Mouse (Mus musculus) lung, postnatal 0 days (tissue): ENCODE measurements around the gene Rbm20. TPM values are rescaled to one million over a fixed set of nuclear protein-coding genes. Genes with fewer than 3 reads are reported as not detected.
"Not testable (repeated sequence)": the region's sequence is repeated elsewhere in the genome, so short reads cannot be mapped to it uniquely, and the experiment has no call there.

Experiments used
- ATAC-seq: fragments of 200-750 bp; cut with Nextera tagmentation; 2 replicates; pipeline ENCODE4 v1.8.0; 2017; ENCODE audit warnings: moderate library complexity
- DNase-seq: peaks from one replicate; pipeline ENCODE4 v3.0.0-alpha.2; 2016; ENCODE audit warnings: low spot score
- H3K27ac ChIP-seq: fragments of 300-500 bp; sonication (generic); 2 replicates; pipeline ENCODE4 v1.5.1; 2014; ENCODE audit warnings: antibody characterized with exemption, mild to moderate bottlenecking, low read length, mixed read lengths
- H3K27me3 ChIP-seq: fragments of 300-500 bp; sonication (generic); replicated peaks from 2 replicates; pipeline ENCODE4 v1.6.1; 2014; ENCODE audit warnings: low read length, mixed read lengths; ENCODE audit not compliant: insufficient read depth
- H3K36me3 ChIP-seq: fragments of 300-500 bp; sonication (generic); 2 replicates; pipeline ENCODE4 v1.6.1; 2014; ENCODE audit warnings: low read length, mixed read lengths; ENCODE audit not compliant: insufficient read depth
- H3K4me1 ChIP-seq: fragments of 300-500 bp; sonication (generic); 2 replicates; pipeline ENCODE4 v1.6.1; 2014; ENCODE audit warnings: antibody characterized with exemption, low read depth, low read length, mixed read lengths; ENCODE audit not compliant: insufficient read depth
- H3K4me2 ChIP-seq: fragments of 300-500 bp; sonication (generic); replicated peaks from 2 replicates; pipeline ENCODE4 v1.6.1; 2014; ENCODE audit warnings: low read depth, mild to moderate bottlenecking, low read length, moderate library complexity, mixed read lengths
- H3K4me3 ChIP-seq: fragments of 300-500 bp; sonication (generic); 2 replicates; pipeline ENCODE4 v1.5.1; 2014; ENCODE audit warnings: low read depth, low read length
- H3K9ac ChIP-seq: fragments of 300-500 bp; sonication (generic); replicated peaks from 2 replicates; pipeline ENCODE4 v1.6.1; 2014; ENCODE audit warnings: low read depth, mild to moderate bottlenecking
- H3K9me3 ChIP-seq: fragments of 300-500 bp; sonication (generic); 2 replicates; pipeline ENCODE4 v1.6.1; 2016; ENCODE audit warnings: low read length, mixed read lengths
- CTCF ChIP-seq: IDR thresholded peaks from 2 replicates; pipeline ENCODE4 v1.5.1; 2016; ENCODE audit warnings: antibody characterized with exemption, mild to moderate bottlenecking
- EP300 ChIP-seq: IDR thresholded peaks from 2 replicates; pipeline ENCODE4 v1.6.1; 2016; ENCODE audit warnings: antibody characterized with exemption, mild to moderate bottlenecking, control low read depth
- WGBS: fragments of 180-500 bp; shearing (Covaris S2); extraction: QIAGEN DNeasy Blood & Tissue Kit; methylation state at CpG from one replicate; pipeline ENCODE4 v1.1.7; 2014; 5-methylcytosine and 5-hydroxymethylcytosine counted together
- polyA plus RNA-seq: library from polyadenylated mRNA; unstranded; fragments of >200 nt; fragmentation: Nextera tagmentation; extraction: Ambion mirVana; gene quantifications from 2 replicates; pipeline ENCODE4 v1.2.1, GENCODE M21; 2015

Rbm20 gene
- polyA plus RNA-seq, 1 experiment from 2014 or later: 0.51 TPM

GRCm38 (mm10) chr19:53801380-53801779 lies 124.3 kb downstream of the Rbm20 start:
- Histone ChIP-seq H3K9me3 (no peaks in the 10 kb centered on the region), H3K9ac (no peak overlapping the region), H3K4me1 (peaks cover 5% of the 10 kb centered on the region; the same call in 1 of the 2 replicates), H3K27me3 (no peaks in the 10 kb centered on the region), H3K4me2 (no peak overlapping the region), H3K4me3 (no peak overlapping the region), H3K27ac (no peak overlapping the region), H3K36me3 (no peaks in the 10 kb centered on the region)
- 80% methylated on average over 5 of the region's 5 CpGs for WGBS
- no peak for TF ChIP-seq EP300
- TF ChIP-seq CTCF: no peak
- DNase-seq: no peak
- ATAC-seq: no peak

- H3K4me2 ChIP-seq: no peak overlapping the region
- TF ChIP-seq EP300 (no peak), CTCF (no peak)
- 56% methylated on average over 11 of the region's 11 CpGs for WGBS
- H3K9me3 ChIP-seq: no peaks in the 10 kb centered on the region
- DNase-seq: no peak
- ATAC-seq: no peak
- peaks cover 5% of the 10 kb centered on the region; the same call in 1 of the 2 replicates for H3K4me1 ChIP-seq
- no peaks in the 10 kb centered on the region for H3K27me3 ChIP-seq
- no peaks in the 10 kb centered on the region for H3K36me3 ChIP-seq
- no peak overlapping the region for H3K27ac ChIP-seq
- no peak overlapping the region for H3K4me3 ChIP-seq
- no peak overlapping the region for H3K9ac ChIP-seq
Measured at GRCm38 (mm10) chr19:53801789-53802683, 124.9 kb downstream of the Rbm20 start.

GRCm38 (mm10) chr19:53803954-53804353 lies 126.8 kb downstream of the Rbm20 start:
- ATAC-seq: no peak
- Histone ChIP-seq H3K36me3 (no peaks in the 10 kb centered on the region), H3K4me1 (peaks cover 5% of the 10 kb centered on the region; the same call in 1 of the 2 replicates), H3K9ac (no peak overlapping the region), H3K4me2 (no peak overlapping the region), H3K27me3 (no peaks in the 10 kb centered on the region), H3K9me3 (no peaks in the 10 kb centered on the region), H3K27ac (no peak overlapping the region), H3K4me3 (no peak overlapping the region)
- DNase-seq: no peak
- TF ChIP-seq EP300 (no peak), CTCF (no peak)
- WGBS: 62% methylated on average over 2 of the region's 2 CpGs

- ATAC-seq (no peak), DNase-seq (no peak)
- TF ChIP-seq EP300 (no peak), CTCF (no peak)
- no peak overlapping the region for H3K4me2 ChIP-seq
- H3K27me3 ChIP-seq: no peaks in the 10 kb centered on the region
- 81% methylated on average over 3 of the region's 3 CpGs for WGBS
- peaks cover 10% of the 10 kb centered on the region; the same call in 1 of the 2 replicates for H3K4me1 ChIP-seq
- no peak overlapping the region for H3K27ac ChIP-seq
- H3K36me3 ChIP-seq: no peaks in the 10 kb centered on the region
- H3K9me3 ChIP-seq: no peaks in the 10 kb centered on the region
- H3K4me3 ChIP-seq: no peak overlapping the region
- H3K9ac ChIP-seq: no peak overlapping the region
Measured at GRCm38 (mm10) chr19:53805063-53805462, 128.0 kb downstream of the Rbm20 start.

- ATAC-seq: no peak
- Histone ChIP-seq H3K4me3 (no peak overlapping the region), H3K27me3 (no peaks in the 10 kb centered on the region), H3K9ac (no peak overlapping the region), H3K4me1 (peaks cover 12% of the 10 kb centered on the region; the same call in 1 of the 2 replicates), H3K27ac (no peak overlapping the region), H3K4me2 (no peak overlapping the region), H3K9me3 (no peaks in the 10 kb centered on the region), H3K36me3 (no peaks in the 10 kb centered on the region)
- no peak for DNase-seq
- TF ChIP-seq EP300: no peak
- TF ChIP-seq CTCF: no peak
- 50% methylated on average over 7 of the region's 7 CpGs for WGBS
Measured at GRCm38 (mm10) chr19:53806126-53806525, 129.0 kb downstream of the Rbm20 start.

GRCm38 (mm10) chr19:53806526-53807275 lies 129.6 kb downstream of the Rbm20 start:
- H3K36me3 ChIP-seq, DNase-seq, H3K27ac ChIP-seq, ATAC-seq, H3K4me2 ChIP-seq, H3K4me3 ChIP-seq, H3K9ac ChIP-seq, H3K9me3 ChIP-seq, H3K27me3 ChIP-seq: not testable (repeated sequence)
- peaks cover 12% of the 10 kb centered on the region; the same call in 1 of the 2 replicates for H3K4me1 ChIP-seq
- WGBS: 69% methylated on average over 6 of the region's 6 CpGs
